Mouse (Mus musculus): ENCODE data around the gene Acp1. TPM values are rescaled to one million over a fixed set of nuclear protein-coding genes. Genes with fewer than 3 reads are reported as not detected.

Gene Acp1
- 122 and 124 TPM in 2 replicates for polyA plus RNA-seq (2015; fragmentation: Nextera tagmentation; extraction: Ambion mirVana)

DNA sequence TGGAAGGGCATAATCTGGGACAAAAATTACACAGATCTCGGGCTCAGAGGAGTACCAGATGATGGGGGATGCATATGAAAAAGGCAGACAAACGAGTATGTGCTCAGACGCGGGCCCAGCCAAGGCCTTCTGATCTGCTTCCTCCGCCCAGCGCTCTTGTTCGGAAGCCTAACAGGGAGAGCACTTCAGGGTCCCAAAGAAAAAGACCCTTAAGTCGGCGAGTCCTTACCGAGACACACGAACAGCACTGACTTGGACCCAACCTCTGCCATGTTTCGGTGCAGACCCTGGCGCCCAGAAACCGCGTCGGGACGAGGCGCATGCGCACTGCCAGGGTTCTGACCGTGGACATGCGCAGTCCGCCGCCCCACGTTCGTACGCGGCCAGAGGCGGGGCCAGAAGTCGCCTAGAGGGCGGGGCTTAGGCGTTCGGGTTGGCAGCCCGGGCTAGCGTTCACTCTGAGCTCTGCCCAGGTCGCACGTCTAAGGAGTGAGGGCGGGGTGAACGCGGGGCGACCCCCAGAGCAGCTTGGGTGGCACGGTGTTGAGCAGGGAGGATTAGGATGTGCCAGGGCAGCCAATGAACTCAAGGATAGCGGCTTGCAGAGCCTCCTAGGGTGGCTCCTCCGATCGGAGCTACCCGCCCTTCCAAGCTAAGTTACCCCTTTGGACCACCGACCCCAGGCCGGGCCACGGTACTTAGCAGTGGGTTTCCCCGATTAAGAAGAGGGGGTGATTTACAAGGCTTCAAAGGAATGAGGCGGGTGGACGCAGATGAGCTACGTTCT, at the start of gene Acp1, which contains the start of gene Sh3yl1:
TSS of gene Acp1 (minus strand) at position 329 of the 787 bp plus-strand sequence.
TSS of gene Sh3yl1 (plus strand) at position 408 of the 787 bp plus-strand sequence.
- Histone ChIP-seq H3K27ac (ENCODE audit: low read length) (peak within 1 kb of the TSS; percentile 58), H3K4me2 (ENCODE audit: low read length) (peak within 1 kb of the TSS; percentile 94), H3K36me3 (ENCODE audit: control insufficient read depth, insufficient read depth) (no peaks in the 10 kb centered on the region), H3K4me1 (replicated peaks; ENCODE audit: control insufficient read depth, insufficient read depth, low read length) (peaks cover 15% of the 10 kb centered on the region), H3K9ac (replicated peaks; ENCODE audit: low read depth, low read length) (peak within 1 kb of the TSS; percentile 87), H3K9me3 (ENCODE audit: control insufficient read depth, low read length) (no peaks in the 10 kb centered on the region), H3K27me3 (replicated peaks; ENCODE audit: control insufficient read depth, insufficient read depth, low read length) (no peaks in the 10 kb centered on the region), H3K4me3 (replicated peaks; ENCODE audit: low read length) (peak within 1 kb of the TSS; percentile 84)
- peak; percentile 96 for ATAC-seq
- WGBS = under 1% methylated on average over 52 of the region's 52 CpGs

DNA sequence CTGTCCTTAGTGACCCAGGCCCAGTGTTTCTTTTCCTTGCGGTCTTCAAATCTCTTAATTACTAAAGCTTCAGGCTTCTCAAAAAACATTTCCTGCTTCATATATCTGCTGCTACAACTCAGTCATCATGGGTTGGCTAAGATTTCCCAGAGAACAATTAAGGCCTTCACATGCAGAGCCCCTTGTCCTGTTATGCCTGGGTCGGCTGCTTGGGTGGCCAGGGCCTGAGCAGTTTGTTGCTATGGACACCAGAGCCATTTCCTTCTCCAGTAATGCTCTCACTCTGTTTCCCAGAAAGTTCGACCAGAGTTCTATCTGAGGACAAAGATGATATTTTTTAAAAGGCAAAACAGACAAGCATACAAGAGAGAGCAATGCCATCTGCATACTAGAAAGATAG, 32.8 kb upstream of the Acp1 start:
- Histone ChIP-seq H3K27ac (ENCODE audit: low read length) (no peak overlapping the region), H3K4me2 (ENCODE audit: low read length) (no peak overlapping the region), H3K9ac (replicated peaks; ENCODE audit: low read depth, low read length) (no peak overlapping the region), H3K9me3 (ENCODE audit: control insufficient read depth, low read length) (no peaks in the 10 kb centered on the region), H3K27me3 (replicated peaks; ENCODE audit: control insufficient read depth, insufficient read depth, low read length) (no peaks in the 10 kb centered on the region), H3K4me1 (replicated peaks; ENCODE audit: control insufficient read depth, insufficient read depth, low read length) (no peaks in the 10 kb centered on the region), H3K4me3 (replicated peaks; ENCODE audit: low read length) (no peak overlapping the region), H3K36me3 (ENCODE audit: control insufficient read depth, insufficient read depth) (peaks cover 8% of the 10 kb centered on the region)
- 69% methylated on average over 3 of the region's 3 CpGs for WGBS
- no peak for ATAC-seq

DNA sequence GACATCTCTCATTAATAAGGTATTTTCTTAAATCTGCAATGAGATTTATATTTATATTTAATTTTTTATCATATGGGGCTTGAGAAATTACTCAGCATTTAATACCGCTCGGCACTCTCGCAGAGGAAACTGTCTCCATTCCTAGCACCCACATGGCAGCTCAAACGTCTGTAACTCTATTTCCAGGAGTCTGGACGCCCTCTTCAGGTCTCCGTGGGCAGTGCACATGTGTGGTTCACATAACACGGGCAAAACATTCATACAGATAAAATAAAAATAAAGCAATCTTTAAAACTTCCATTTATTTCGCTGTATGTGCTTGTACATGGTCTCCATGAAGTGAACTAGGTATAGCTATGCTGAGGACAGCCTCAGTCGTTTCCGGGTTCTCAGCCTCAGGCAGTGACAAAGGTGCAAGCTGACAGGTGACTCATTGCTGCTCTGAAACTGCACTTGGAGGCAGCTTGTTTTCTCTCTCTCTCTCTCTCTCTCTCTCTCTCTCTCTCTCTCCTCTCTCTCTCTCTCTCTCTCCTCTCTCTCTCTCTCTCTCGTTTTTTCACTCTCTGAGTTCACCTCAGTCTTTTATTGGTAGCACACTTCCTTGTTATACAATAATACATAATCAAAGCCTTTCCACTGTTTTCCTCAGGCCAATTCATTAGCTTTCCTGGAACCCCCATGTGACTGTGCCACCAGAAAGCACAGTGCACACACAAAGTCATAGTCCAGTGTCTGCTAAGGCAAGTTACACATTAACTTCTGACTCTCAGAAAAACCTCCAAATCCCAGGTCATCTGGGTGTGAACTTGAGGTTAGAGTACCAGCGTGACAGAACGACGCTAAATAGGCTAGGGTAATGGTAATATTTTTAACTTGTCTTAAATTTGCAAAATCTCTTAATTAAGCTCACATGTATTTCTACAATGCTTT, 31.9 kb upstream of the Acp1 start:
- Histone ChIP-seq H3K4me2 (ENCODE audit: low read length) (no peak overlapping the region), H3K4me3 (replicated peaks; ENCODE audit: low read length) (no peak overlapping the region), H3K27me3 (replicated peaks; ENCODE audit: control insufficient read depth, insufficient read depth, low read length) (no peaks in the 10 kb centered on the region), H3K27ac (ENCODE audit: low read length) (no peak overlapping the region), H3K4me1 (replicated peaks; ENCODE audit: control insufficient read depth, insufficient read depth, low read length) (no peaks in the 10 kb centered on the region), H3K36me3 (ENCODE audit: control insufficient read depth, insufficient read depth) (peaks cover 8% of the 10 kb centered on the region), H3K9ac (replicated peaks; ENCODE audit: low read depth, low read length) (no peak overlapping the region), H3K9me3 (ENCODE audit: control insufficient read depth, low read length) (no peaks in the 10 kb centered on the region)
- 91% methylated on average over 14 of the region's 14 CpGs for WGBS
- ATAC-seq = no peak

DNA sequence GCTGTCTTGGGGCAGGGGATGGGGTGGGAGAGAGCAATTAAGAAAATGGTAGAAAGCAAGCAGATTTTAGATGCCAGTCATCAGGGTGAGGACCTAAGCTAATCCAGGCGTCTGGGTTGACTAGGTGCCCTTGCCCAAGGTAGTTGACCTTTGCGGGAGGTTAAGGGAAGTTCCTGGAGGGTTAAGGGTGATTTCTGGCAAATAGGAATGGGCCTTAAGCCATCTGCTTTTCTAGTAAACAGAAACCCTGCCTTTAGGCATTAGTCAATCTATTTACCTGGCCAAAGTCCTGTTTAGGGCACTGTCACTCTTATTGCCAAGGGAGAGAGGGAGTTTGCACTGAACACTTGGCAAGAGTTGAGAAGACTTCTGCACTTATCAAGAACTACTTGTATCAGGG, 25.5 kb upstream of the Acp1 start:
- no peaks in the 10 kb centered on the region for H3K4me1 ChIP-seq (replicated peaks; ENCODE audit: control insufficient read depth, insufficient read depth, low read length)
- no peak overlapping the region for H3K4me3 ChIP-seq (replicated peaks; ENCODE audit: low read length)
- no peak for ATAC-seq
- H3K9ac ChIP-seq (replicated peaks; ENCODE audit: low read depth, low read length) = no peak overlapping the region
- no peaks in the 10 kb centered on the region for H3K27me3 ChIP-seq (replicated peaks; ENCODE audit: control insufficient read depth, insufficient read depth, low read length)
- H3K27ac ChIP-seq (ENCODE audit: low read length) = no peak overlapping the region
- no peak overlapping the region for H3K4me2 ChIP-seq (ENCODE audit: low read length)
- 80% methylated on average over 2 of the region's 2 CpGs for WGBS
- peaks cover 2% of the 10 kb centered on the region; the same call in 1 of the 2 replicates for H3K36me3 ChIP-seq (ENCODE audit: control insufficient read depth, insufficient read depth)
- H3K9me3 ChIP-seq (ENCODE audit: control insufficient read depth, low read length) = no peaks in the 10 kb centered on the region

DNA sequence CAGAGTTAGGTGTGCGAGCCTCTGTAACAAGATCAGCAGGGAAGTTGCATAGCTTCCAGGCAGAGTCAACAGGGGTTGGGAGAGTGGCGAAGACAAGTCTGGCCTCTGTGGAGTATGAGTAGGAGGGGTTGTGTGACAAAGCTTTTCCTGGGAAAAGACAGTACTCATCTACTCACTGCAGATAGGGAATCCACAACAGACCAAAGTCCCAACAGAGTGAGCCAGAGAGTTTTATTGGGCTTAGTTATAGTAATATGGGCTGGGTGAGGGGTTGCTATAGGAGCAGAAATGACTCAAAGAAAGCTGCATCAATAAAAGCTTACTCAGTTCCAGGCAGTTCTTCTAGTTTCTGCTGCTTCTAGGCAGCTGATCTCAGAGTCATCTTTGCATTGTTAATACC, 21.9 kb upstream of the Acp1 start:
- no peak overlapping the region for H3K4me2 ChIP-seq (ENCODE audit: low read length)

DNA sequence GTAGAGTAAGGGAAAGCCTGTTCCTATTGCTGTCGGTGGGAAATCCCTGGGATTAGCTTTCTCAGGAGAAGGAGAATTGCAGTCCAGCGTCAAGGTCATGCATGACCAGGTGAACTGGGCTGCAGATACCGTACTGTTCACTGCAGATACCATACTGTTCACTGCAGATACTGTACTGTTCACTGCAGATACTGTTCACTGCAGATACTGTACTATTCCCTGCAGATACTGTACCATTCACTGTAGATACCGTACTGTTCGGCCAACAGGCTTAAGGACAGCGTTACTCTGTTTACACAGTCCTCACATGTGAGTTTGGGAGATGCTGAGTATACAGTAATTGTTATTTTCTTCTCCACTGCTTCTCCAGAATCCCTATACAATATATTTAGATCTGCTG, 16.8 kb upstream of the Acp1 start:
- Histone ChIP-seq H3K36me3 (ENCODE audit: control insufficient read depth, insufficient read depth) (peaks cover 6% of the 10 kb centered on the region), H3K9ac (replicated peaks; ENCODE audit: low read depth, low read length) (no peak overlapping the region), H3K4me3 (replicated peaks; ENCODE audit: low read length) (no peak overlapping the region), H3K4me2 (ENCODE audit: low read length) (no peak overlapping the region), H3K27ac (ENCODE audit: low read length) (no peak overlapping the region), H3K9me3 (ENCODE audit: control insufficient read depth, low read length) (no peaks in the 10 kb centered on the region), H3K27me3 (replicated peaks; ENCODE audit: control insufficient read depth, insufficient read depth, low read length) (no peaks in the 10 kb centered on the region), H3K4me1 (replicated peaks; ENCODE audit: control insufficient read depth, insufficient read depth, low read length) (no peaks in the 10 kb centered on the region)
- no peak for ATAC-seq
- WGBS = 94% methylated on average over 6 of the region's 6 CpGs

More for the DNA sequence above, 21.9 kb upstream of the Acp1 start:
- Histone ChIP-seq H3K4me1 (replicated peaks; ENCODE audit: control insufficient read depth, insufficient read depth, low read length) (no peaks in the 10 kb centered on the region), H3K9ac (replicated peaks; ENCODE audit: low read depth, low read length) (no peak overlapping the region), H3K9me3 (ENCODE audit: control insufficient read depth, low read length) (no peaks in the 10 kb centered on the region), H3K4me3 (replicated peaks; ENCODE audit: low read length) (no peak overlapping the region), H3K27ac (ENCODE audit: low read length) (no peak overlapping the region), H3K27me3 (replicated peaks; ENCODE audit: control insufficient read depth, insufficient read depth, low read length) (no peaks in the 10 kb centered on the region), H3K36me3 (ENCODE audit: control insufficient read depth, insufficient read depth) (no peaks in the 10 kb centered on the region)
- no peak for ATAC-seq
- 83% methylated on average over 2 of the region's 2 CpGs for WGBS

DNA sequence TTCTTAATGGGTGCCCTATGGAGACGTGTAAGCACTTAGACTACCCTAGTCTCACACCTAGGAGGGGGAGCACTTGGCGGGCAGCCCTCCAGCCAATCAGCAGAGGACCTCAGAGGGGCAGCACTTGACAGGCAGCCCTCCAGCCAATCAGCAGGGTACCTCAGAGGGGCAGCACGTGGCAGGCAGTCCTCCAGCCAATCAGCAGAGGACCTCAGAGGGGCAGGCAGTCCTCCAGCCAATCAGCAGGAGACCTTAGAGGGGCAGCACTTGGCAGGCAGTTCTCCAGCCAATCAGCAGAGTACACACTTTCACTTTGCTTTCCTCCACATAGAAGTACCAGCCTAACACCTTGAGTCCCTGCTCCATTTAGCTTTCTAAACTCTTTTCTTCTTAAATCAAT, 11.0 kb upstream of the Acp1 start:
- Histone ChIP-seq H3K4me1 (replicated peaks; ENCODE audit: control insufficient read depth, insufficient read depth, low read length) (no peaks in the 10 kb centered on the region), H3K9me3 (ENCODE audit: control insufficient read depth, low read length) (no peaks in the 10 kb centered on the region), H3K27me3 (replicated peaks; ENCODE audit: control insufficient read depth, insufficient read depth, low read length) (no peaks in the 10 kb centered on the region), H3K9ac (replicated peaks; ENCODE audit: low read depth, low read length) (no peak overlapping the region), H3K4me2 (ENCODE audit: low read length) (no peak overlapping the region), H3K36me3 (ENCODE audit: control insufficient read depth, insufficient read depth) (peaks cover 6% of the 10 kb centered on the region), H3K4me3 (replicated peaks; ENCODE audit: low read length) (no peak overlapping the region), H3K27ac (ENCODE audit: low read length) (no peak overlapping the region)
- no peak for ATAC-seq
- WGBS = 81% methylated on average over 3 of the region's 3 CpGs

DNA sequence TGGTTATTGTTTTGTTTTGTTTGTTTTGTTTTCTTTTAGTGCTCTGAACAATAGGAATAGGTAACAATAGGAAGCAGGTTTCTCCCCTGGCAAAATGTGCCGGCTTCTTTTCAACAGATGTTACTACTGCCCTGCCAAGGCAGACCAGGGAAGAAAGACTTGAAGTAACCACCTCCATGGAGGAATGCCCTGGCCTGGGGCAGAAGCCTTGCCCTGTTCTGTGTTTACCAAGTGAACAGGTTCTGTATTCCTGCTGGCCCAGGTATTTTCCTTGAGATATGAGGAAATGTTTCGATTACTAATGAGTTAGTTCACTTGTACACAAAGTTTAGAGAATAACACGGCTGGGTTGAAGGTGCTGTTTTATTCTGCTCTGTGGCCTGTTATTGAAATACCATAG, 1.5 kb upstream of the Acp1 start:
- WGBS = 65% methylated on average over 3 of the region's 3 CpGs
- Histone ChIP-seq H3K27me3 (replicated peaks; ENCODE audit: control insufficient read depth, insufficient read depth, low read length) (no peaks in the 10 kb centered on the region), H3K4me1 (replicated peaks; ENCODE audit: control insufficient read depth, insufficient read depth, low read length) (peaks cover 15% of the 10 kb centered on the region), H3K4me3 (replicated peaks; ENCODE audit: low read length) (peak overlapping the region; percentile 84), H3K9me3 (ENCODE audit: control insufficient read depth, low read length) (no peaks in the 10 kb centered on the region), H3K27ac (ENCODE audit: low read length) (no peak overlapping the region), H3K4me2 (ENCODE audit: low read length) (peak overlapping the region; percentile 94), H3K36me3 (ENCODE audit: control insufficient read depth, insufficient read depth) (no peaks in the 10 kb centered on the region), H3K9ac (replicated peaks; ENCODE audit: low read depth, low read length) (no peak overlapping the region)
- no peak for ATAC-seq

DNA sequence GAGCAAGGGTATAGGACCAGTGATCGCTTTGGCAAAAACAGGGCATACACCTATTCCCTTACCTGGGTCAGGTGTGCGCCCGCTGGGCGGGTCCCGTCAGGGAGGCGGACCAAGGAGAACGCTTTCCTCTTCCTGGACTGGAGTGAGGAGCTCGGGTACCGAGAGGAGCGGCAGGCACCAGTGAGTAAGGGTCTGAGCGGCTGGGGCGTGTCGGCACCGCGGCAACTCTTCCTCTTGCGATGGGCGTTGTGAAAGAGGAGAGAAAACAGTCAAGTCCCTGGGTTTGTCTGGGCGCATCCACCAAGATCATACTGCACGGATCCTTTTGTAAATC, 626 bp upstream of the Acp1 start:
- Histone ChIP-seq H3K4me2 (ENCODE audit: low read length) (peak overlapping the region; percentile 94), H3K4me1 (replicated peaks; ENCODE audit: control insufficient read depth, insufficient read depth, low read length) (peaks cover 15% of the 10 kb centered on the region), H3K4me3 (replicated peaks; ENCODE audit: low read length) (peak overlapping the region; percentile 84), H3K9me3 (ENCODE audit: control insufficient read depth, low read length) (no peaks in the 10 kb centered on the region), H3K36me3 (ENCODE audit: control insufficient read depth, insufficient read depth) (no peaks in the 10 kb centered on the region), H3K27me3 (replicated peaks; ENCODE audit: control insufficient read depth, insufficient read depth, low read length) (no peaks in the 10 kb centered on the region), H3K9ac (replicated peaks; ENCODE audit: low read depth, low read length) (peak overlapping the region; percentile 87), H3K27ac (ENCODE audit: low read length) (peak overlapping the region; percentile 33; the same call in 1 of the 2 replicates)
- ATAC-seq = peak; percentile 64
- WGBS = under 1% methylated on average over 19 of the region's 19 CpGs
